Mouse (Mus musculus): Measurements from ENCODE around the gene Msh4.

- no peak for TF ChIP-seq GATA1 (IDR thresholded peaks at IDR 0.05; ENCODE audit: low read length)
- no peak for TF ChIP-seq TAL1 (IDR thresholded peaks at IDR 0.05; ENCODE audit: low read length)
Measured at GRCm38 (mm10) chr3:153932461-153932860, 26.5 kb upstream of the Msh4 start.

Measured in erythroblast, embryonic 14.5 days (primary cell).